Mouse (Mus musculus) myocyte (in vitro differentiated cells): ENCODE data around the gene Arhgap35. TPM values are rescaled to one million over a fixed set of nuclear protein-coding genes. Genes with fewer than 3 reads are reported as not detected.

ENCODE experiments used
- H3K27me3 ChIP-seq: one replicate; pipeline ENCODE4 v1.6.1; 2011; ENCODE audit not compliant: control insufficient read depth, insufficient read depth, insufficient read length
- H3K36me3 ChIP-seq: one replicate; pipeline ENCODE4 v1.6.1; 2011; ENCODE audit not compliant: control insufficient read depth, insufficient read depth
- H3K4me2 ChIP-seq: one replicate; pipeline ENCODE4 v1.6.1; 2011; ENCODE audit warnings: low read depth, control low read depth
- H3K4me3 ChIP-seq: one replicate; pipeline ENCODE4 v1.5.1; 2011; ENCODE audit warnings: mild to moderate bottlenecking, control low read depth, moderate library complexity
- H3K79me2 ChIP-seq: one replicate; pipeline ENCODE4 v1.6.1; 2011; ENCODE audit not compliant: control insufficient read depth, insufficient read depth
- H3ac ChIP-seq: one replicate; pipeline ENCODE4 v1.6.1; 2011; ENCODE audit not compliant: control insufficient read depth, insufficient read length
- CEBPB ChIP-seq: IDR thresholded peaks from 2 replicates; pipeline ENCODE4 v1.6.1; 2011; ENCODE audit warnings: mild to moderate bottlenecking, moderate library complexity; ENCODE audit not compliant: poor library complexity, insufficient read depth, severe bottlenecking
- E2F4 ChIP-seq: IDR thresholded peaks from one replicate; pipeline ENCODE4 v1.6.1; 2011; ENCODE audit warnings: mild to moderate bottlenecking, control low read depth, moderate library complexity; ENCODE audit not compliant: insufficient read depth
- MAX ChIP-seq: IDR thresholded peaks from one replicate; pipeline ENCODE4 v1.6.1; 2011; ENCODE audit warnings: low read depth, mild to moderate bottlenecking, control low read depth
- MYOD1 ChIP-seq, 3 experiments: IDR thresholded peaks; one replicate each; pipeline ENCODE4 v1.6.1; 2011; ENCODE audit warnings: control low read depth in 2 of 3, low read depth in 2 of 3, mild to moderate bottlenecking in 2 of 3, moderate library complexity in 1 of 3; ENCODE audit not compliant: insufficient read length in 2 of 3, control insufficient read depth in 1 of 3
- MYOG ChIP-seq, 3 experiments: IDR thresholded peaks; one replicate each; pipeline ENCODE4 v1.6.1; 2011; ENCODE audit warnings: control low read depth in 2 of 3, low read depth in 2 of 3, mild to moderate bottlenecking in 2 of 3; ENCODE audit not compliant: insufficient read length in 2 of 3, control insufficient read depth in 1 of 3, insufficient read depth in 1 of 3
- POLR2A ChIP-seq: IDR thresholded peaks from one replicate; pipeline ENCODE4 v1.6.1; 2011; ENCODE audit warnings: low read depth, mild to moderate bottlenecking, control low read depth, moderate library complexity; ENCODE audit not compliant: insufficient read length
- POLR2AphosphoS2 ChIP-seq: IDR thresholded peaks from one replicate; pipeline ENCODE4 v1.6.1; 2011; ENCODE audit warnings: low read depth, control low read depth; ENCODE audit not compliant: insufficient read length
- REST ChIP-seq: IDR thresholded peaks from one replicate; pipeline ENCODE4 v1.6.1; 2011; ENCODE audit warnings: mild to moderate bottlenecking, control low read depth, moderate library complexity; ENCODE audit not compliant: insufficient read depth, insufficient read length
- SRF ChIP-seq: IDR thresholded peaks from one replicate; pipeline ENCODE4 v1.6.1; 2011; ENCODE audit warnings: low read depth; ENCODE audit not compliant: control insufficient read depth, insufficient read length
- TCF12 ChIP-seq: IDR thresholded peaks from one replicate; pipeline ENCODE4 v1.6.1; 2011; ENCODE audit warnings: mild to moderate bottlenecking, control low read depth; ENCODE audit not compliant: poor library complexity, insufficient read depth, severe bottlenecking
- TCF3 ChIP-seq: IDR thresholded peaks from one replicate; pipeline ENCODE4 v1.6.1; 2011; ENCODE audit warnings: low read depth, control low read depth; ENCODE audit not compliant: insufficient read length
- USF1 ChIP-seq: IDR thresholded peaks from one replicate; pipeline ENCODE4 v1.6.1; 2011; ENCODE audit warnings: low read depth, mild to moderate bottlenecking, control low read depth, moderate library complexity
- polyA plus RNA-seq: library from polyadenylated mRNA; unstranded; fragments of >200 nt; fragmentation: generic; extraction: Trizol; gene quantifications from one replicate; pipeline ENCODE4 v1.2.1, GENCODE M21; 2012; ENCODE audit warnings: missing spikeins

The Arhgap35 gene
- polyA plus RNA-seq, 1 experiment, result 21.7 TPM

GRCm38 (mm10) chr7:16564491-16564890 lies 50.3 kb downstream of the Arhgap35 start:
- H3K4me2 ChIP-seq, result no peak overlapping the region
- H3K4me3 ChIP-seq, result no peak overlapping the region
- H3K79me2 ChIP-seq, result peaks cover 58% of the 10 kb centered on the region
- H3K27me3 ChIP-seq, result no peaks in the 10 kb centered on the region
- no peak overlapping the region for H3ac ChIP-seq
- H3K36me3 ChIP-seq, result peaks cover 36% of the 10 kb centered on the region
- TF ChIP-seq USF1, result no peak
- TF ChIP-seq MYOG (IDR thresholded peaks at IDR 0.05; ENCODE audit: control insufficient read depth in 1 of 3, insufficient read depth in 1 of 3, insufficient read length in 2 of 3, low read depth in 2 of 3), result no peak
- no peak for TF ChIP-seq SRF
- TF ChIP-seq POLR2AphosphoS2, result no peak
- no peak for TF ChIP-seq MYOD1 (IDR thresholded peaks at IDR 0.05; ENCODE audit: control insufficient read depth in 1 of 3, insufficient read length in 2 of 3, low read depth in 2 of 3)
- TF ChIP-seq E2F4, result no peak
- TF ChIP-seq POLR2A, result no peak
- TF ChIP-seq REST, result no peak

- H3K4me3 ChIP-seq, result no peak overlapping the region
- no peaks in the 10 kb centered on the region for H3K27me3 ChIP-seq
- H3K4me2 ChIP-seq, result no peak overlapping the region
- H3K79me2 ChIP-seq, result peaks cover 74% of the 10 kb centered on the region
- no peak overlapping the region for H3ac ChIP-seq
- TF ChIP-seq TCF12, result no peak
- no peak for TF ChIP-seq SRF
- TF ChIP-seq CEBPB, result no peak
- no peak for TF ChIP-seq POLR2AphosphoS2
- no peak for TF ChIP-seq MAX
- TF ChIP-seq TCF3, result no peak
- TF ChIP-seq MYOG (IDR thresholded peaks at IDR 0.05; ENCODE audit: control insufficient read depth in 1 of 3, insufficient read depth in 1 of 3, insufficient read length in 2 of 3, low read depth in 2 of 3), result no peak
- no peak for TF ChIP-seq USF1
- TF ChIP-seq E2F4, result no peak
- TF ChIP-seq REST, result no peak
- no peak for TF ChIP-seq MYOD1 (IDR thresholded peaks at IDR 0.05; ENCODE audit: control insufficient read depth in 1 of 3, insufficient read length in 2 of 3, low read depth in 2 of 3)
- TF ChIP-seq POLR2A, result no peak
- H3K36me3 ChIP-seq, result peaks cover 17% of the 10 kb centered on the region
Observed at GRCm38 (mm10) chr7:16557783-16558538, 56.8 kb downstream of the Arhgap35 start.

GRCm38 (mm10) chr7:16557251-16557650 lies 57.5 kb downstream of the Arhgap35 start:
- peaks cover 11% of the 10 kb centered on the region for H3K36me3 ChIP-seq
- H3K79me2 ChIP-seq, result peaks cover 80% of the 10 kb centered on the region
- no peaks in the 10 kb centered on the region for H3K27me3 ChIP-seq
- H3ac ChIP-seq, result no peak overlapping the region
- H3K4me2 ChIP-seq, result no peak overlapping the region
- TF ChIP-seq TCF12 (no peak), E2F4 (no peak), POLR2A (no peak), MYOD1 (IDR thresholded peaks at IDR 0.05; ENCODE audit: control insufficient read depth in 1 of 3, insufficient read length in 2 of 3, low read depth in 2 of 3) (no peak), SRF (no peak), REST (no peak), MYOG (IDR thresholded peaks at IDR 0.05; ENCODE audit: control insufficient read depth in 1 of 3, insufficient read depth in 1 of 3, insufficient read length in 2 of 3, low read depth in 2 of 3) (no peak), MAX (no peak), POLR2AphosphoS2 (no peak), TCF3 (no peak), USF1 (no peak), CEBPB (no peak)
- H3K4me3 ChIP-seq, result no peak overlapping the region

- TF ChIP-seq USF1, result no peak
- no peak for TF ChIP-seq POLR2A
- TF ChIP-seq REST, result no peak
- no peak for TF ChIP-seq MAX
- no peak for TF ChIP-seq TCF12
- TF ChIP-seq TCF3, result no peak
- no peak for TF ChIP-seq CEBPB
- no peak for TF ChIP-seq POLR2AphosphoS2
- no peak for TF ChIP-seq MYOG (IDR thresholded peaks at IDR 0.05; ENCODE audit: control insufficient read depth in 1 of 3, insufficient read depth in 1 of 3, insufficient read length in 2 of 3, low read depth in 2 of 3)
- no peaks in the 10 kb centered on the region for H3K27me3 ChIP-seq
- peaks cover 79% of the 10 kb centered on the region for H3K79me2 ChIP-seq
- no peaks in the 10 kb centered on the region for H3K36me3 ChIP-seq
- no peak overlapping the region for H3ac ChIP-seq
- no peak overlapping the region for H3K4me3 ChIP-seq
- no peak overlapping the region for H3K4me2 ChIP-seq
Observed at GRCm38 (mm10) chr7:16554215-16554614, 60.6 kb downstream of the Arhgap35 start.

- H3K27me3 ChIP-seq, result no peaks in the 10 kb centered on the region
- TF ChIP-seq TCF12 (no peak), MAX (no peak)
- H3K36me3 ChIP-seq, result peaks cover 5% of the 10 kb centered on the region
- H3K79me2 ChIP-seq, result peaks cover 58% of the 10 kb centered on the region
- no peak overlapping the region for H3K4me2 ChIP-seq
- H3K4me3 ChIP-seq, result no peak overlapping the region
- H3ac ChIP-seq, result no peak overlapping the region
Observed at GRCm38 (mm10) chr7:16551581-16551980, 63.2 kb downstream of the Arhgap35 start.
